8 mouse cellular contexts compared by ENCODE assay signal in the genomic region with DNA sequence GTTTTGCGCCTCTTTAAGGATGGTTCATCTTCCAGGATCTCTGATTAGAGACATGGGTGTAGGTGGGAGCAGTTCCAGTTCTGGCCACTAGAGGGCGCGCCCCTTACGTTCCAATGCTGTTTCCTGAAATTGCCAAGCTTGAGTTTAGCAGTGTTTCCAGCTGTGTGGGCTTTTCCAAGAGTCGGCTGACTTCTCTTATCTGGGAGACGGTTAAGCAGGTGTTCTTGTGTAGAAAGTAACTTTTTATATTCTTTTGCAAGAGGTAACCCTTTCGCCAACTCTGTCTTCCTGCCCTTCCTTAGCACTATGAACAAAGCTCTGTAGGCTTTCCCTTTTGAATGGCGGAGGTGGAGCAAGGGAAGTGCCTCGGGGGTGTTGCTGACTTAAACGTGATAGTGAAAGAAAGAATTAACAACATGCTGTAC. TPM values are rescaled to one million over a fixed set of nuclear protein-coding genes. Genes with fewer than 3 reads are reported as not detected.
A peak's percentile ranks its signal among the peaks of the same experiment; 100 is the strongest.
DNase-seq lines count a peak whose midpoint lies in the region; ATAC-seq and TF ChIP-seq lines count a peak whose summit lies in the region.

No protein-coding gene starts in this region.

- no peaks in the 10 kb centered on the region for H3K79me2 ChIP-seq in macrophage (ENCODE audit: inconsistent target)

- no peaks in the 10 kb centered on the region for H3K4me1 ChIP-seq in cortical plate, adult 2 months (ENCODE audit: control insufficient read depth, insufficient read depth, low read length)
- 0 out of 2 replicates have a peak, but pooled peaks cover 4% of the 10 kb centered on the region for H3K4me1 ChIP-seq in hindbrain, postnatal 0 days (ENCODE audit: insufficient read depth, low read length)

- H3K9me3 ChIP-seq in hindbrain, postnatal 0 days (ENCODE audit: low read length) = no peaks in the 10 kb centered on the region

- no peak for TF ChIP-seq POLR2A in cortical plate, adult 2 months (IDR thresholded peaks at IDR 0.05; ENCODE audit: extremely low read depth, insufficient read depth, low read length)

- ATAC-seq in hindbrain, postnatal 0 days = peak; percentile 68; the same call in 1 of the 2 replicates

- H3K36me3 ChIP-seq in hindbrain, postnatal 0 days (ENCODE audit: insufficient read depth, low read length) = peaks cover 22% of the 10 kb centered on the region
- H3K36me3 ChIP-seq in macrophage (ENCODE audit: inconsistent target) = peaks cover 21% of the 10 kb centered on the region; the same call in 1 of the 2 replicates

- no peak overlapping the region for H3K4me3 ChIP-seq in cortical plate, adult 2 months (ENCODE audit: insufficient read depth, low read length)
- H3K4me3 ChIP-seq in gastrocnemius, adult 2 months = peak overlapping the region; percentile 63
- 0 out of 2 replicates have a peak overlapping the region, but pooled peaks have one; percentile 13 for H3K4me3 ChIP-seq in hindbrain, postnatal 0 days (ENCODE audit: low read length)
- H3K4me3 ChIP-seq in macrophage (ENCODE audit: inconsistent target) = peak overlapping the region; percentile 26

- intact Hi-C loops in gastrocnemius, adult 2 months (cut with DNase I) = loop anchor here (2.0 to 5.0 kb wide), 2 partner anchors 227 to 350 kb away; no protein-coding TSS in a partner anchor

- H3K4me2 ChIP-seq in hindbrain, postnatal 0 days (ENCODE audit: low read depth, low read length) = peak overlapping the region; percentile 46

- TF ChIP-seq CTCF in cortical plate, adult 2 months (IDR thresholded peaks at IDR 0.05; ENCODE audit: extremely low read depth, insufficient read depth, low read length) = peak; percentile 94
- peak; percentile 98 for TF ChIP-seq CTCF in gastrocnemius, adult 2 months (IDR thresholded peaks at IDR 0.05)
- TF ChIP-seq CTCF in hindbrain, postnatal 0 days (IDR thresholded peaks at IDR 0.05; ENCODE audit: low read depth) = peak; percentile 100

- no peak overlapping the region for H3K27ac ChIP-seq in cortical plate, adult 2 months (ENCODE audit: insufficient read depth, low read length)
- no peak overlapping the region for H3K27ac ChIP-seq in gastrocnemius, adult 2 months
- H3K27ac ChIP-seq in hindbrain, postnatal 0 days = no peak overlapping the region
- H3K27ac ChIP-seq in macrophage = no peak overlapping the region

- peak; percentile 75 to 92 for DNase-seq in adrenal gland, adult (ENCODE audit: inconsistent age in 2 of 2, low spot score in 1 of 2)
- peak; percentile 78 for DNase-seq in gastrocnemius, adult 2 months
- peak; percentile 92 for DNase-seq in hindbrain, postnatal 0 days (ENCODE audit: low spot score)
- peak; percentile 81 to 85 for DNase-seq in left cerebral cortex, adult 18-20 months (ENCODE audit: low spot score in 2 of 2)
- DNase-seq in right cerebral cortex, adult 18-20 months = peak; percentile 79
- DNase-seq in urinary bladder, postnatal 14 days (ENCODE audit: low spot score) = peak; percentile 74

- H3K27me3 ChIP-seq in hindbrain, postnatal 0 days (ENCODE audit: insufficient read depth, low read length) = no peaks in the 10 kb centered on the region

- 14% methylated on average over 10 of the region's 10 CpGs for WGBS in hindbrain, postnatal 0 days
- 5% methylated on average over 10 of the region's 10 CpGs for whole genome bisulfite sequencing in macrophage (ENCODE audit: missing documents)

- H3K9ac ChIP-seq in hindbrain, postnatal 0 days (replicated peaks; ENCODE audit: low read length) = no peak overlapping the region

RNA-seq across cellular contexts. Expression of a gene that starts 13.9 kb away (rescaled TPM):
- polyA plus RNA-seq in cortical plate, adult 2 months (2012; rRNA removed) = 113 and 118 TPM in 2 replicates
- 10 to 100 TPM; 10.8 to 12.6 TPM for total RNA-seq in gastrocnemius, adult 2 months (2021)
- 69.0 and 84.4 TPM in 2 replicates for total RNA-seq in hindbrain, postnatal 0 days (2014; rRNA removed)
- polyA plus RNA-seq in hindbrain, postnatal 0 days (2015; fragmentation: Nextera tagmentation; extraction: Ambion mirVana) = 99.9 and 110 TPM in 2 replicates
- 10 to 100 TPM; 55.8 to 59.4 TPM for total RNA-seq in left cerebral cortex, adult 18-20 months (2021)
- 10 to 100 TPM in 9 of 26 experiments, 1 to 10 TPM in 17; 1.1 to 21.5 (median 7.7) TPM for total RNA-seq in macrophage (2018; cell fraction: chromatin; rRNA removed)
- total RNA-seq in macrophage (2018; cell fraction: cytosol; rRNA removed) = 10 to 100 TPM; 19.7 to 45.0 (median 33.3) TPM
- 10 to 100 TPM; 10.6 to 43.2 (median 21.9) TPM for total RNA-seq in macrophage (2018; cell fraction: nucleus; rRNA removed)
- 28.5 to 42.7 TPM (median 37.1 TPM) in 3 replicates for polyA plus RNA-seq in macrophage (2018)
